Mouse (Mus musculus): Measurements from ENCODE around the gene Gna13.

Gene Gna13

DNA sequence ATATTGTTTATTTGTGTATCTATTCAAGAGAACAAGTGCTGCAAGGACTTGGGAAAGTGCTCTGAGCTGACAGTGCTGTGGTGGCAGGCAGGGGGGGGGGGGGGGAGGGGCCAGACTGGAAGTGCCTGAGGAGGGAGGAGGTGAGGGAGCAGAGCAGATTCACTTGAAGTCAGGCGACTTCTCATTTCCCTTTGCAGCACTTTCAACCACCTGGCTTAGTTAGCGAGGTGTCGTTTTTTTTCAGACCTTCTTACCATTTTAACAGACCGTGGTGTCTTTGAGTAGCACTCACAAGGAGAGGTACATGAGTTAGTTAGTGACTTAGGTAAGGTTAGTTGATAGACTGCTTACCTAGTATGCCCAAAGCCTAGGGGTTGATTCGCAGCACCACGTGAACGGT is 12.8 kb downstream of the Gna13 start:
- no peak for DNase-seq (ENCODE audit: low spot score)

DNA sequence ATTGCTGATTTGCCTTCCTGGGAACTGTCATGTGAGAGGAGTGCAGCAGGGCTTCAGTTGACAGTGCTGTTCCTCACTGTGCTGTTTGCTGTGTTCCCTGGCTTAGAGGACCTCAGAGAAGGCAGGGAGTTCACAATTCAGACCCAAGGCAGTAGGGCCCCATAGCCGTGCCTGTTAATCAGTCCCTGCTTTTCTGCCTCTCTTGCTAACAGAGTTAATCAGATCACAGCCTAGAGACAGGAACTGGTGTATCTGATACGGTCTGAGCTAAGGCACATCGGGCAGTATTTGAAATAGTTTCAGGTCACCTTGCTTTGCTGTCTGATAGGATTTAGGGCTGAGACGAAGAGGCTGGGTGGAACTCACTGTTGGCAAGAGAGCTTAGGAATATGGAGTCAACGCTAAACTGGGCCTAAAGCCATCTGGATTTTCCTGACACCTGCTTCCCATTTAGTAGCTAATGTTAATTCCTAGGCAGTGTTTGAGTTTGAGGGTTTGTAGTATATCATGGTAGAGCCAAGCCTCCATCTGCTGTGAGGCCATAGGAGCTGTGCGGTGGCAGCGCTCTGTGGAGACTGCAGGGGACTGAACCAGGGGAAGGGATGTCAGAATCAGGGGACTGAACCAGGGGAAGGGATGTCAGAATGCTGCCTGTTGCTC is 14.0 kb downstream of the Gna13 start:
- no peak for DNase-seq (ENCODE audit: low spot score)

DNA sequence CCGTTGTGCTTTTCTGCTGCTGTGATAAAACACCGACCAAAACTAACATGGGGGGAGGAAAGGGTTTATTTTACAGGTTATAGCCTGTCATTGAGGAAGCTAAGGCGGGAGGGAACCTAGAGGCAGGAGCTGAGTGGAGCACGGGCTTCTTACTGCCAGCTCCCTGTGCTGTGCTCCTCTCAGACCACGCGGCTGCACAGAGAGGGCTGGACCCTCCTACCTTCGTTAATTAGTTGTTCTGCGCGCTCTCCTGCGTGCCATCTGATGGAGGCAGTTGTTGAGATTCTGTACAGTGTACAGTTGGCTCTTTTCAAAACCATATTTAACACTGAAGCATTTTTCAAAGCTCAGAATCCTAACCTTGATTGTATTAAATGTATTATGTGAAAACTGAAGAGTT is 14.8 kb downstream of the Gna13 start:
- no peak for DNase-seq (ENCODE audit: low spot score)

DNA sequence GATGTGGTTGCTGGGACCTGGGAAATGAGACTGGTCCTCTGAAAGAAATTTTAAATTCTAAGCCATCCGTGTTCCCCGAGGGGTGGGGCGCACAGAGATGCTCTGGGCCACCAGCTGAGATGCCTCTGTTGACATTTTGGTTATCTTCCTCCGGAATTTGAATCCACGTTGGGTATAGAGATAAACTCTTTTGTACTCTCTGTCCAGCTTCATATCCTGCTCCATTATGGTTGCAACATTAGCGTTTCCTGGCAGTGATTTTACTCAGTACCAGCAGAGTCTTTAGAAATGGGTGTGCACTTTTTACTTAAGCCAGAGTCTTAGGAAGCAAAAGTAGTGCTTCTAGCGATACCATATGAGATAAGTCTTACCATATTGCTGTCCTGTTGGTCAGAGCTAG is 15.4 kb downstream of the Gna13 start:
- no peak for DNase-seq (ENCODE audit: low spot score)

DNA sequence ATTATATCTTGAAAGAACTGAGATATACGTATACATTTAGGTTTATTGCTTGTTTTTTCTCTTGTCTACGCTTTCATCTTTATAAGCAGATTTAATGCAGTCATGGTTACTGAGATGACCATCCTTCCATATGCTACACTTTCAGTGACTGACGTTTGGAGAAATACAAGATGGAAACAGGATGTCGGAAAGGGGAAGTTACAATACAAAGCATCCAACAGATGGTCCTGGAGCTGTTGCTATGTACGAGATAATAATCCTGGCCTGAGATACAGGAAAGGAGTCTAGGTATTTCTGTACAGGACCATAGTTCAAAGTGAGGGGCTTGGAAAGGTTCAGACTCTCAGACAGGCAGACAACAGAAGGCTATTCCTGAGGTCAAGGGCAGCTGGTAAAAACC is 18.0 kb downstream of the Gna13 start:
- DNase-seq (ENCODE audit: low spot score), result no peak

DNA sequence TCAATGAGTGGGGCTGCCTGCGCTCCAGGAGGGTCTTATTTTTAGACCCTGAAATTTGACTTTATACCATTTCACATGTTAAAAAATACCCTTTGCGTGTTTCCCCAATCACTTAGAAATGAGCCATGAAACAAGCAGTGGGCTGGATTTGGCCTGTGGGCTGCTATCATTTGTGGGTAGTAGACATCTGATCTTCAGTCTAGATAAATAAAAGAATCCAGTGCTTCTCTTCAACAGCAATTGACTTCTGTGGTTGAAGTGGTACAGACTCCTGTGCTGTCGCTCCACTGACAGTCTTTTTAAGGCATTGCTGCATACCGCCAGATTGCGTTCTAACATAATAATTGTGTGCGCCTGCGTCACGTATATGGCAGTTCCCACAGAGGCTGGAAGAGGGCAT is 22.7 kb downstream of the Gna13 start:
- DNase-seq (ENCODE audit: low spot score), result no peak

DNA sequence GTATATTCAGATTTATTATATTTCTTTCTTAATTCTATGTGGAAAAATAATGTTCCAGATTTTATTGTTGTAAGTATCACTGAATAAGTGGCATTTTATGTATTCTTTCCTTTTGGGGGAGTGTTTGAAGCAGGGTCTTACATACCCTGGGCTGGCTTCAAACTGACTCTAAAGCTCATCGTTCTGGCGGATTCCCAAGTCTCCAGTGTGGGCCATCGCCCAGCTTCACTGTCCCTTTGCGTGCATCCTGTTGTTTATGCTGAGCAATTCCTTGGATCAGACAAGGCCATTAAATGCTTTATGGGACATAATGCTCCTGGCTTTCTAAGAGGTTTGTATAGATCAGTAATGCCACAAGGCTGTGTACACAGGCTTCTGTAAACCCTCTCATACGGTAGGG is 26.4 kb downstream of the Gna13 start:
- DNase-seq (ENCODE audit: low spot score), result no peak

DNA sequence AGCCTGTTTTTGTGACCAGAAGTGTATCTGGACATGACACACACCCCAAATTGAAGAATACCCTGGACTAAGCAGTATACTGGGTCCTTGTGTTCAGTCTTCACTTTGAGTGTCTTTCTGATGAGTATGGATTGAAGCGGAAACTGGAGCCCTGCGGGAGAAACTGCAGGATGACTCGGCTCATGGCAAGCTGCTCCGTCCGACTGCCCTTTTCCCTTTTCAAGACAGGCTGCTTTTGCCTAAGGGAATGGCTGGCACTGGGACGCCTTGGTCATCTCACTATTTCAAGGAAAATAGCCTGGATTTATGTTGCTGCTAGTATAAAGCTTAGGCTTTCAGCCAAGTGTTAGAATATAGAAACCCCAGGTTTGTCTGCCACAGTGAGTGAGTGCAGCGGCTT is 28.6 kb downstream of the Gna13 start:
- no peak for DNase-seq (ENCODE audit: low spot score)

DNA sequence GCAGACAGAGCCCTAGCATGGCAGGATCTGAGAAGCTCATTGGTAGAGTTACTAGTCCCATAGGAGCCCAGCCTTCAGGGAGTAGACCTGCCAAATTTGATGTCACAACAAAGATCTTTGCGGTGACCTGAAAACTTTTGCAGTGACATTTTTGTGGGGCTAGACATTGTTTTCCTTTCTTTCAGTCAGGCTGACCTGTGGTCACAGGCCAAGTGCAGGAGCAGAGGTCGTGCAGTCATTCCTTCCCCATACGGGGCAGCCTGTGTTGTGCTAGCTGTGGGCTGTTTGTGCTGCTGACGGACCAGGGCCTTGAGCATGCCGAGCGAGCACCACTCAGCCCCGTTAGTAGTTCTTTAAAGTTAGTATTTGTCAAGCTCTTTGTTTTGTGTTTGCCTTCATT is 29.1 kb downstream of the Gna13 start:
- DNase-seq (ENCODE audit: low spot score), result no peak

DNA sequence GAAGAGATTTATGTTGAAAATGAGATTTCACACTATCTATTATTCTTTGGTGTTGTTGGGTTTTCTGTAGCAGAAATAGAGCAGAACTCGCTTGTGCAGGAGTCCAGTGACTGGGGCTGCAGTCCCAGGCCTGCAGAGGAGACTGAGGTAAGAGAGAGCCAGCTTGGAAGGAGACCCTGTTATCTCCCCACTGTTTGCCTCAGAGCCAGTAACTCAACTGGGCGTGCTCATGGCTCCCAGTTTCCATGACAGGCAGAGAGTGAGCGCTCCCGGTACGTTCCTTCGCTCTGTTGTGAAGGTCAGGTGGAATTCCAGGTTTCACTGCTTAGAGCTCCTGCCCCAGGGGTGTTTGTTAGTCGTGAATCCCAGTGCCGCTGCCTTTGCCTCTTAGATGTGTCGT is 30.0 kb downstream of the Gna13 start:
- DNase-seq (ENCODE audit: low spot score), result no peak

DNA sequence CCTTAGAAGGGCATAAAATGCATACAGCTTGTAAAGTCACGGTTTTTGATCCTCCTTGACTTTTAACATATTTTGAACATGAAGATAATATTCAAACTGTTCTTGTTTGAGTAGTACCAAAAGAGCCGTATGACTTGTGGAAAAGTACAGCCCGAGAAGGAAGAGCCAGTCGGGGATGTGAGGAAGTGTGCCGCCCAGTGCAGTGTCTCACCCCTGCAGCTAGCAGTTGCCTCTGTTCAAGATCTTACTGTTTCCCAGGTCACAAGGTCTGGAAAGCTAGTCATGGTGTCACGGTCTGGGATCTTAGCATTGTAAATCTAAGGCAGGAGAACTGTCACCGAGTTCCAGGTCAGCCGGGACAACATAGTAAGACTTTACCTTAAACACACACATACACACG is 32.1 kb downstream of the Gna13 start:
- no peak for DNase-seq (ENCODE audit: low spot score)

DNA sequence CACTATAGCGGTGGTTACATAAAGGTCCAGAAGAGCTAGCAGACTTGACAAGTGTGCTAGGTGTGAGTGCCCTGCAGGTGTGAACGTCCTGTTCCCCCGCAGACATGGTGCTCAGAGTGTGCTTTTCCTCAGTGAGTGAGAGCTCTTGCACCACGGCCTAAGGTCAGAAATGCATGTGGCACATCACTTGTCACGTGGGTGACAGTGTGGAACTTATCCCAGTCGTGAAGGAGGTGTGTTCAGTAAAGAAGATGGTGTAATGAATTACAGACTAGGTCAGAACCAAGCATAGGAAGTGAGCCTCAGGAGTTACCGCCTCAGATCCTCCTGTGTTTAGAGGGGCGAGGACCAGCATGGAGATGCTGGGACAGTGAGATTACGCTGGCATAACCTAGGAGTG is 32.7 kb downstream of the Gna13 start:
- DNase-seq (ENCODE audit: low spot score), result no peak

DNA sequence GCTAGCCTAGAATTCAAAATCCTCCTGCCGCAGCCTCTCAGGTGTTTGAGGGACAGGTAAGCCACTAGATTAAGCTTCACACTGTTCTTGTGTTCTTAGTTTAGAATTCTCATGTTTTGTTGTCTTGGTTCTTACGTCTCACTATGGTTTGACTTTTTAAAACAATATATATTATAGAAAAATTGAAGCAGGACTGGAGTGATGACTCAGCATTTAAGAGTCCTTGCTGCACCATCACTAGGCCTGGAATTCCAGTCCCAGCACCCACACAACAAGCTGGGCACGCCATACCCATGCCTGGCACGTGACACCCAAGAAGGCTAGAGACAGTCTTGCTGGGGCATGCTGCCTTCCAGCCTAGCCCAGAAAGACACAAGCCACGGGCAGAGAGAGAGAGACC is 43.8 kb downstream of the Gna13 start:
- DNase-seq (ENCODE audit: low spot score), result no peak

DNA sequence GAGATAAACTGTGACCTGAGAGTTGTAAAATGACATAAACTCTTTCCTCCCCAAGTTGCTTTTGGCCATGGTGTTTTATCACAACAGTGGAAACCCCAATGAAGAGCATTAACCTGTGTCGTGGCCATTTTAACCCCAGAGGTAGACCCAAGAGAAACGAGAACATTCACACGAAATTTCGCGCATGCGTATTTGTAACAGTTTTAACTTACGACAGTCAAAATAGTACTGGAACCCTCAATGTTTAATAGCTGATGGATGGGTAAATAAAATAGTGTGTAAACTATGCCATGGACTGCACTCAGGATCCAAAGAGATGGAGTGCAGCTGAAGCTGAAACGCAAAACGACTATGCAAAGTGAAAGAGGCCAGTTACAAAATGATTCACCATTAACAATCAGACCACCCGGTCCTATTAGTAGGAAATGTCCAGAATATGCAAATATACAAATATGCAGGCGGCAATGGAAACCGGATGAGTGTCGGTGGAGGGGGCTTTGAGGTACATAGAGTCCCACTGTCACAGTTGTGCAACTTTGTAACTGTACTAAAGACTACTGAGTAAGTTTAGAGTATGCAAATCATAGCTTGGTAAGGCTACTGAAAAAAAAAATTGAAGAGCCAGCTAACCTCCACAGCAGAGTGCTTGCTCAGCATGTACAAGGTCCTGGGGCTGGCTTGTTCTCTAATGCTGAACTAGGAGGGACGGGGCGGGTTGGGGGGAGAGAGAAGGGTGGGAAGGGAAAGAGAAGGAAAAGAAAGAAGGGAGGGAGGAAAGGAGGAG is 47.8 kb downstream of the Gna13 start:
- no peak for DNase-seq (ENCODE audit: low spot score)

DNA sequence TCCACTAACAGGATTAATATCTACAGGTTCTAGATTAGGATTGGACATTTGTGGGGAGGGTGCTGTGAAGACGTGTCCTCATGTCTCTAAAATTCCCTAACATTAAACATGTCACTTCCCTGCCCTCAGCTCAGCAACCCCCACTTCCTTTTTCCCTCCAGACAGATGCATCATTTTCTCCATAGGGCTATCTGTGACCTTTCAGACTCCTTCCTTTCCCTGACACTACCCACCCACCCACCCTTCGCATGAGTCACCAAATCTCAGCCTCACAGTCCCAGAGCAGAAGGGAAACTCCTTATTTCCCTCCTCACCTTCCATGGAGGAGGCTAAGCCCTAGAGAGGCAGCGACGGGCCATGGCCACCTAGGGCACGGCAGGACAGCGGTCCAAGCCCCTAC is 51.0 kb downstream of the Gna13 start, which contains the start of gene 9930022D16Rik:
9930022D16Rik (plus strand) TSS at position 301 of the 400 bp plus-strand sequence.
- no peak for DNase-seq (ENCODE audit: low spot score)

DNA sequence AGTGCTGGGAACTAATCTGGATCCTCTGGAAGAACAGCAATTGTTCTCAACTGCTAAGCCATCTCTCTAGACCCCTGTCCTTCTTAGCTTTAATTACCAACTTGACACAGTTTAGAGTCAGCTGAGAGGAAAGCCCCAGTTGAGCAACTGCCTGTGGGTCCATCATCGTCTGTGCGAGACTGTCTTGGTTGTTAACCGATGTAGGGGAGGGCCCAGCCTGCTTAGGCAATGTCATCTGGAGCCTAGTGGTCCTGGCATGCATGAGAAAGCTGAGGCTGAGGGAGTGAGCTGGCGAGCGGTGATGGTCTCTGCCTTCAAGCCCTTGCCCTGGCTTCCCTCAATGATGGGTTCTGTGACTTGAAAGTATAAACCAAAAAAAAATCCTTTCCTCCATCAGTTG is 52.2 kb downstream of the Gna13 start:
- no peak for DNase-seq (ENCODE audit: low spot score)

DNA sequence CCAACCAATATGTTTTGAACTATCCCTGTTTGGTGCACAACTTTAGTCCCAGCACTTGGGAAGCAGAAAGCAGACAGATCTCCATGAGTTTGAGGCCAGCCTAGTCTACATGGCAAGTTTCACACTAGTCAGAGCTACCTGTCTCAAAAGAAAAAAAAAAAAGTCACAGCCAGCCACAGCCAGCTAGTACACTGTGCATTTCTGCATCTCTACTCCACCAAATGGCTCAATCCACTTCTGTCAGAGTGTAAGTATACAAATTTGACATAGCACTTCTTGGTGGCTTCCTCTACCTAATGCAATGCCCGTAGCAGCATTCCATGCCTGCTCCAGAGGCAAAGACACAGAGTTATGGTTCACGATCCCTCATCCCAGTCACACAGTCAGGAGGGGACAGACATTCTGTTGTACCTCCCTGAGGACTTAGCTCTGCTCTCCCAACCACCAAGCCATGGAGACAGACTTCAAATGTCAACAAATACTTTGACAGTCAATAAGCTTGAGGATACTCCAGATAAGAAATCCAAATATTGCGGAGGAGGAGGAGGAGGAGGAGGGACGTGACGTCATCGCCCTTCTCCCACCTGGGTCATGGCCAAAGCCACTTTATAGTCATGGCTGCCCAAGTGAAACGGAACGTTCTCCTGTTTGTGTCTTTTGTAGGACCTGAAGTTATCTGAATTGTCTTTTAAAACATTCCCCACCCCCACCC is 54.2 kb downstream of the Gna13 start:
- no peak for DNase-seq (ENCODE audit: low spot score)

DNA sequence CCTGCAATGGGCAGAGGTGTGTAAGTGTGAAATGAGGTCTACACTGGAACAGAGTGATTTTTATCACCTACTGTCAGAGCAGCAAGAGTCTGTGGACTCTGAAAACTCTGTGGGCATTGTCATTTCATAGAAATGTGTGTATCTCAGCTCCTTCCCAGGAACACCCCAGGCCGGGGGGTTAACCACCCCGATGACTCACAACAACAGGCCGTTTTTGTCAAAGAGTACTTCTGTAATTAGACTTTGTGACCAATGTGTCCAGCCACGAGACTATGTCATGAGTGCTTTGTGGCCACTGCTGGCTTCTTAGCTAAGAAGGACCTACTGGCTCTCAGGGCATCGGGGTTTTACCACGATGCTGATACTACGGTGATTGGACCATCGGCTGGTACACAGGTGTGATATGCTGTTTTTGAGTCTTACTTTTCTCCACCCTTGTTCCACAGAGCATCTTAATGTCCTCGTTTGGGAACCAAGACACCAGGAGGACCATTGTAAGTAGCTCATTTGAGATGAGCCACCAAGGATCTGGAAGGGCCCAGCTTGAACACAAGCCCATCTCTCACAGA is 54.9 kb downstream of the Gna13 start:
- no peak for DNase-seq (ENCODE audit: low spot score)

DNA sequence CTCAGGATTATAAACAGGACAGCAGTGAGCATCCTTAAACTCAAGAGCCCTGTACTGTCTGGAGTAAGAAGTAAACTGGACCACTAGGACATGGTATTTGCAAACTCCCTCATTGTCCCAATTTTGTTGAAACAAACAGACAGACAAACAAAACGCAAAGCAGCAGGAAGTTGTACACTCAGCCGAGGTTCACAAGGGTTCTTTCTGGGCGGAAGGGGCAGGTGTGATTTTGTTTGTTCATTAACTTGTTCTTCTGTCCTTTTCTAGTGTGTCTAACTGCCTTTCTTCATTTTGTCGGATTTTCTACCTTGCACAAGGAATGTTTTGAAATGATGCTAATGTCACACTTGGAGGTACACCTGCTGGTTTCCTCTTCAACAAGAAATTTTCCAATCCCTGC is 56.8 kb downstream of the Gna13 start:
- no peak for DNase-seq (ENCODE audit: low spot score)

DNA sequence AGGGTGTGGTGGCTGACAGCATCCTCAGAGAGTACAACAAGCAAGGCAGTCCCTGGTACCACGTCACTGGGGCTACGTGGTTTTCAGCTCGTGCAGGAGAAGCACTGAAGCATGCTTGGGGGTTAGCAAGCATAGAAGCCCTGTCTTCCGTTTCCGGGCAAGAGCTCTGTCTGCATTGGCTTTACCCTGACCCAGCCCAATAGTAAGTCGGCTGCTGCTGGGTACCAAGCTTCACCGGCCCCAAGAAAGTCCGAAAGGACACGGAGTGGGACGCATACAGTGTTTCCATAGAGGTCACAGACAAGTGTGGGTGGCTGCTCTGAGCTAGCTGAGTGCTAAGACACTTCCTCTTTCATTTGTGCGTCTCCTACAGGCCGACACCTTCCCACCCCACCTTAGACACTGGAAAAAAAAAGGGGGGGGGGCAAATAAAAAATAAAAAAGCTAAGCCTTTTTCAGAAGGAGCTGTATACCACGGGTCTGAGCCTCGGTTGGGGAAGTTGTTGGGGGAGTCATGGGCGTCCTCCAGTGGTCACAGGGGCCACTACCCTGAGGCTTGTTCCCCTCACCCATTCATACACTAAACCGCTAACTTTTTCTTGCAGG is 57.4 kb downstream of the Gna13 start:
- DNase-seq (ENCODE audit: low spot score), result no peak

DNA sequence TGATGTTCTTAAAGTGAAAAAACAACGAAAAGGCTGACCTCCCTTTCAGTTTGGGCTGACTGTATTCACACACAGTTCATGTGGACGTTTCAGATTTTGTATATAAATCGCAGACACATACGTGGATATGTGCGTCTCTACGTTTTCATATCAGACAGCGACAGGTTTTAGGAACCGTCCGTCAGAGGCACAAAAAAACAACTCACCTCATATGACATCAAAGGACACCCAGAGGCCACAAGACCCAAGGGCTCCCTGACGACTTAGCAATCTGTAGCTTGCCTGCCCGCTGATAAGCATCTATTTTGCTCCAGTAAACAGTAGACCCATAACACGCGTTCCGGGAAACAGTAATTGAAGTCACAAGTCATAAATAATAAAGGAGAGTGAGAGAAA is 57.9 kb downstream of the Gna13 start:
- DNase-seq (ENCODE audit: low spot score), result no peak

DNA sequence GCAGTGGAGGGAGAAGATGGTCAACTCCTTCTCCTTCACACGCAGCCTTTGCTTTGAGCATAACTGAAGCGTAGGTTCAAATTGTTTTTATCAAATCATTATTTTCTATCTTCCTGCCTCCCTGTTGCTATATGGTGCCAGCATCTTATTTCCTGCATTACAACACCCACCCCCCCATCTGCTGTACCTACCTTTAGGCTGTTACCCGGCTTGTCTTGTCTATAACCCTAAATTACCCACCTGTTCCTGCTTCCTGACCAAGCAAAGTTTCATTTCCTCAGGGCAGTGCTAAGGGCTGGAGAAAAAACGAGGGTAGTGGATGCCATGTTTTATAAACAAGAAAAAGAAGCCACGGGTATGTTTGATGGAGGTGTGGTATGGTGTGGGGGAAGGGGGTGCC is 58.6 kb downstream of the Gna13 start:
- no peak for DNase-seq (ENCODE audit: low spot score)

DNA sequence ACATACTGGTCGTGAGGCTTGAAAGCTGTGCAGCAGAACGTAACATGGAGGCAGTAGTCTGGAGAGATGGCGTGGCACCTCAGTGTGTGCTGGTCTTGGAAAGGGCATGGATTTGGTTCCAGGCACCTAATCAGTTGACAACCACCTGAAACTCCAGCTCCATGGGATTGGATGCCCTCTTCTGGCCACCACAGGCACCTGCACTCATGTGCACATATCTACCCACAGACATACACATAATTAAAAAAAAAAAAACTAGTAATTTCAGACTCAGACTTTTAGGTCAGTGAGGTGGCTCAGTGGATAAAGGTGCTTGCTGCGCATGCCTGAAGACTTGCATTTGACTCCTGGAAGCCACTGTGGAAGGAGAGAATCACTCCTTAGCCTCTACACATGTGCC is 59.6 kb downstream of the Gna13 start:
- no peak for DNase-seq (ENCODE audit: low spot score)
